Mouse (Mus musculus): Measurements from ENCODE around the gene Vwa2. TPM values are rescaled to one million over a fixed set of nuclear protein-coding genes. Genes with fewer than 3 reads are reported as not detected.

Gene Vwa2
- total and polyA plus RNA-seq, 3 experiments, result not detected

DNA sequence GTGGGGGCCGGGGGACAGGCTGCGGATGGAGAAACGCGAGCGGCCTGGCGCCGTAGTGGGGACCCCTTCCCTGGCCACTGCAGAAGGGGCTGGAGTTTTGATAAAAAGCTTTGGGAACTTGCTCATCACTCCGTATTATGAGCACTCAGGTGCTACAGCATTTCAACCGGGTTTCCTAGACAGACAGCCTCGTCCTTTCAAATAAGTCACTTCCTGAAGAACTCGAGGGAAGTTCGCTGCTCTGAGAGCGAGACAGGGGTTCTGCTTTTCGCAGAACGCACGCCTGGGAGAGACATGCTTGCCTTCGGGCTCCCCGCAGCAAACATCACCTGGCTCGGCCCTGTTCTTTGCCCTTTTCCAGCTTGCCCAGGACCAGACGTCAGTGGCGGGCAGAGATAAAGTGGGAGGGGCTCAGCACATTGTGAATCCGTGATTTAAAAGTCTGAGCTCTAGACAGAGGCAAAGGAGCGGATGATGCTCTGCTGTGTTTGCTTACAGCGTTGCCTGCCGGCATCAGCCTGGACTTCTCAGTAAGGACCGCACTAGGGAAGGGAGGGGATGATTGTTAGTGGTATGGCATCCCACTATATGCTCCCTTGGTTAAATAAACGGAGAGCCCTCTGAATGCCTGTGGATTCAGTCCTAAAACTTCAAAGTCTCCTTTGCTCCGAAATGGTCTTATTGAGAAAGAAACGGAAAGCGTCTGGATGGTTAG lies 709 bp downstream of the Vwa2 start:
- no peaks in the 10 kb centered on the region for H3K9me3 ChIP-seq (replicated peaks; ENCODE audit: insufficient read depth, low read length)
- H3K27me3 ChIP-seq (ENCODE audit: control insufficient read depth in 1 of 2, insufficient read depth in 2 of 2, low read length in 2 of 2), result 0 out of 4 replicates have a peak, but pooled peaks cover 0 to 1% of the 10 kb centered on the region in 2 experiments
- no peak overlapping the region for H3K9ac ChIP-seq (ENCODE audit: control insufficient read depth, low read depth, low read length, poor library complexity, severe bottlenecking)

DNA sequence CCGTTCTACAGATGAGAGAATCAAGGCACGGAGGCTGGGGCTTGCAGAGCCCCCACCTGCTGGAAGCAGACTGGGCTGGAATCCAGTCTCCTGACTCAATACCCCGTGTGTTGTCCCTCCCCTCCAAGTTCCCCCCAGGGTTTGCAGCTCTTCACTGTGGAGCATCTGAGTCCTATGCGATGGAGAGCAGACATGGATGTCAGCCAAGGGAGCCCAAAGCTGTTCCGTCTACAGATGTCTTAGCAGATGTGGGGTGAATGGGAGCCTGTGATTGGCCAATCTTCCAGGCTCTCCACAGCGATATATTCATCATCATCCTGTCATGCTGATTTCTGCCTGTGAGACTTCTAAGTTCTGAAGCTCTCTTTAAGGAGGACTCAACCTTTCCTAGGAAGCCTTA lies 3.3 kb downstream of the Vwa2 start:
- Histone ChIP-seq H3K36me3 (ENCODE audit: control insufficient read depth in 1 of 2, insufficient read depth in 2 of 2, low read length in 2 of 2) (no peaks in the 10 kb centered on the region), H3K9ac (ENCODE audit: control insufficient read depth, low read depth, low read length, poor library complexity, severe bottlenecking) (no peak overlapping the region), H3K4me3 (ENCODE audit: control insufficient read depth in 1 of 2, insufficient read depth in 1 of 2, low read depth in 2 of 2, low read length in 2 of 2) (no peak overlapping the region), H3K4me1 (ENCODE audit: control insufficient read depth in 1 of 2, insufficient read depth in 2 of 2, low read length in 2 of 2) (no peaks in the 10 kb centered on the region), H3K9me3 (replicated peaks; ENCODE audit: insufficient read depth, low read length) (no peaks in the 10 kb centered on the region), H3K79me2 (ENCODE audit: control insufficient read depth, insufficient read depth, low read length, poor library complexity) (no peaks in the 10 kb centered on the region), H3K27ac (ENCODE audit: control insufficient read depth, low read depth, low read length) (no peak overlapping the region), H3K27me3 (ENCODE audit: control insufficient read depth in 1 of 2, insufficient read depth in 2 of 2, low read length in 2 of 2) (no peaks in the 10 kb centered on the region)
- TF ChIP-seq SIN3A (IDR thresholded peaks at IDR 0.05; ENCODE audit: low read length), result no peak
- DNase-seq (ENCODE audit: low read depth, low spot score), result no peak

More for the DNA sequence above, 709 bp downstream of the Vwa2 start:
- TF ChIP-seq UBTF (IDR thresholded peaks at IDR 0.05; ENCODE audit: borderline replicate concordance, insufficient read depth, low read depth, low read length) (no peak), EP300 (IDR thresholded peaks at IDR 0.05; ENCODE audit: low read depth in 1 of 2, low read length in 2 of 2) (no peak), TAL1 (IDR thresholded peaks at IDR 0.05; ENCODE audit: low read length) (no peak), USF1 (IDR thresholded peaks at IDR 0.05; ENCODE audit: low read depth, low read length) (no peak), USF2 (IDR thresholded peaks at IDR 0.05; ENCODE audit: borderline replicate concordance in 1 of 2, insufficient read depth in 1 of 2, low read depth in 1 of 2, low read length in 2 of 2) (no peak), POLR2A (IDR thresholded peaks at IDR 0.05; ENCODE audit: control insufficient read depth in 1 of 2, insufficient read depth in 1 of 2, low read depth in 1 of 2, low read length in 2 of 2, poor library complexity in 1 of 2) (no peak), ZNF384 (IDR thresholded peaks at IDR 0.05; ENCODE audit: low read depth, low read length) (no peak), SIN3A (IDR thresholded peaks at IDR 0.05; ENCODE audit: low read length) (no peak), CHD1 (IDR thresholded peaks at IDR 0.05; ENCODE audit: low read depth, low read length) (no peak), RAD21 (IDR thresholded peaks at IDR 0.05; ENCODE audit: low read depth, low read length) (no peak), MAZ (IDR thresholded peaks at IDR 0.05; ENCODE audit: low read depth, low read length) (no peak), MEF2A (IDR thresholded peaks at IDR 0.05; ENCODE audit: extremely low read depth, insufficient replicate concordance, low read depth, low read length, poor library complexity, severe bottlenecking) (no peak), MAFK (IDR thresholded peaks at IDR 0.05; ENCODE audit: borderline replicate concordance, low read depth, low read length) (no peak), CHD2 (IDR thresholded peaks at IDR 0.05; ENCODE audit: low read length) (no peak), ZMIZ1 (IDR thresholded peaks at IDR 0.05; ENCODE audit: low read depth, low read length) (no peak), GATA1 (IDR thresholded peaks at IDR 0.05; ENCODE audit: low read depth, low read length) (no peak), CTCF (IDR thresholded peaks at IDR 0.05 in 2 of 3, conservative IDR thresholded peaks at IDR 0.05 in 1 of 3; ENCODE audit: control insufficient read depth in 1 of 3, insufficient read depth in 1 of 3, low read depth in 2 of 3, low read length in 3 of 3, poor library complexity in 1 of 3, severe bottlenecking in 1 of 3) (no peak), POLR2AphosphoS5 (IDR thresholded peaks at IDR 0.05; ENCODE audit: borderline replicate concordance, low read depth, low read length) (no peak)
- H3K4me1 ChIP-seq (ENCODE audit: control insufficient read depth in 1 of 2, insufficient read depth in 2 of 2, low read length in 2 of 2), result no peaks in the 10 kb centered on the region
- no peaks in the 10 kb centered on the region for H3K36me3 ChIP-seq (ENCODE audit: control insufficient read depth in 1 of 2, insufficient read depth in 2 of 2, low read length in 2 of 2)
- H3K27ac ChIP-seq (ENCODE audit: control insufficient read depth, low read depth, low read length), result no peak overlapping the region
- H3K4me3 ChIP-seq (ENCODE audit: control insufficient read depth in 1 of 2, insufficient read depth in 1 of 2, low read depth in 2 of 2, low read length in 2 of 2), result no peak overlapping the region
- DNase-seq (ENCODE audit: low read depth, low spot score), result no peak
- no peaks in the 10 kb centered on the region for H3K79me2 ChIP-seq (ENCODE audit: control insufficient read depth, insufficient read depth, low read length, poor library complexity)

All from MEL (cell line).